Mouse (Mus musculus): ENCODE measurements around the gene Slc43a2.

DNA sequence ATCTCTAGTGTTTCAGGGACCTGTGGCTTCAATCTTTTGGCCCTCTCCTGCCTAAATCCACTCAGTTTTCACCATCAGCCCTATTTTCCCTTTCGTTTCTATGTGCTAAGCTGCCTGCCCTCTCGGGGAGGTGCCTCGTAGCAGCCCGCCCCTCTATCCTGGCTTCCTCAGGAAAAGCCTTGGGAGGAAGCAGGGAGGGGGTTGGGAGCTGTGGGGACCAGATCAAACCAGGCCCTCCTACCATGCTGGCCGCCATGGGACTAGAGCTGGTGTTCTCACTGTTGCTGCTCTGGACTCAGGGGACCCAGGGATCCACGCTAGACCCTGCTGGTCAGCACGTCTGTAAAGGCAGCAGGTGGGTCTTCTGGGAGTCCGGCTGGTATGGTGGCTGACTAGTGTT lies 18.2 kb upstream of the Slc43a2 start, which contains the start of gene Scarf1:
- TF ChIP-seq CTCF (IDR thresholded peaks at IDR 0.05; ENCODE audit: insufficient read depth, low read depth, low read length): no peak
- TF ChIP-seq POLR2A (IDR thresholded peaks at IDR 0.05; ENCODE audit: insufficient read depth, low read depth, low read length): no peak

All from olfactory bulb, adult 2 months (tissue).